Mouse (Mus musculus) hindbrain, embryonic 16.5 days (tissue): Measurements from ENCODE around the gene Tpo. TPM values are rescaled to one million over a fixed set of nuclear protein-coding genes. Genes with fewer than 3 reads are reported as not detected.
A peak's percentile ranks its signal among the peaks of the same experiment; 100 is the strongest.

Experiments
- ATAC-seq: fragments of 200-750 bp; cut with Nextera tagmentation; 2 replicates; pipeline ENCODE4 v1.8.0; 2017; ENCODE audit warnings: moderate TSS enrichment, moderate library complexity
- H3K27ac ChIP-seq: fragments of 300-500 bp; sonication (generic); 2 replicates; pipeline ENCODE4 v1.5.1; 2014; ENCODE audit warnings: low read depth, mild to moderate bottlenecking, control low read depth, low read length, moderate library complexity
- H3K27me3 ChIP-seq: fragments of 300-500 bp; sonication (generic); replicated peaks from 2 replicates; pipeline ENCODE4 v1.6.1; 2014; ENCODE audit warnings: low read length; ENCODE audit not compliant: control insufficient read depth, insufficient read depth
- H3K36me3 ChIP-seq: fragments of 300-500 bp; sonication (generic); 2 replicates; pipeline ENCODE4 v1.6.1; 2014; ENCODE audit warnings: mild to moderate bottlenecking, low read length, moderate library complexity, mixed read lengths; ENCODE audit not compliant: control insufficient read depth, insufficient read depth
- H3K4me1 ChIP-seq: fragments of 300-500 bp; sonication (generic); 2 replicates; pipeline ENCODE4 v1.6.1; 2014; ENCODE audit warnings: low read depth, low read length; ENCODE audit not compliant: control insufficient read depth, insufficient read depth
- H3K4me2 ChIP-seq: fragments of 300-500 bp; sonication (generic); 2 replicates; pipeline ENCODE4 v1.6.1; 2014; ENCODE audit warnings: mild to moderate bottlenecking, low read length, control low read depth, moderate library complexity
- H3K4me3 ChIP-seq: fragments of 300-500 bp; sonication (generic); 2 replicates; pipeline ENCODE4 v1.5.1; 2014; ENCODE audit warnings: mild to moderate bottlenecking, low read length, control low read depth, moderate library complexity
- H3K9ac ChIP-seq: fragments of 300-500 bp; sonication (generic); 2 replicates; pipeline ENCODE4 v1.6.1; 2014; ENCODE audit warnings: low read depth, mild to moderate bottlenecking, control low read depth, low read length, moderate library complexity
- H3K9me3 ChIP-seq: fragments of 300-500 bp; sonication (generic); 2 replicates; pipeline ENCODE4 v1.6.1; 2014; ENCODE audit warnings: mild to moderate bottlenecking, low read length, moderate library complexity; ENCODE audit not compliant: control insufficient read depth
- WGBS: fragments of 180-500 bp; shearing (Covaris S2); extraction: QIAGEN DNeasy Blood & Tissue Kit; methylation state at CpG from one replicate; pipeline ENCODE4 v1.1.7; 2014; 5-methylcytosine and 5-hydroxymethylcytosine counted together
- polyA plus RNA-seq: library from polyadenylated mRNA; unstranded; fragments of >200 nt; fragmentation: Nextera tagmentation; extraction: Ambion mirVana; gene quantifications from 2 replicates; pipeline ENCODE4 v1.2.1, GENCODE M21; 2015

The Tpo gene
- polyA plus RNA-seq, 1 experiment from 2014 or later: 0.15 TPM

DNA sequence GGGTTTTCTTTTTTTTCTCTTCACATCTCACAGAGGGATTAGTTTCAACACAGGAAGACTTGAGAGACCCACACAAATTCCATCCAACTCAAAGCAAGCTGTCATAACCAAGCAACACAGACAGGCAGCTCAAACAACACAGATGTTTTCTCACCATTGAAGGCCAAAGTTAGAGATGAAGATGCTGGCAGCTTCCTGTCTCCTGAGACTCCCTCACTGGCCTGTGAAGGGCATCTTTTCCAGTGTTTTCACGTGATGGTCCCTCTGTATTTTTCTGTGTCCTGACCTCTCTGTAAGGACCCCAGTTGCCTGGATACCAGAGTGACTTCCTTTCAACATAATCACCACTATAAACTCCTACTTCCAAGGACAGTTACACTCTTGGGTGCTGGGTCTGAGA lies 97.0 kb downstream of the Tpo start:
- H3K9ac ChIP-seq: no peak overlapping the region
- H3K4me1 ChIP-seq: peaks cover 8% of the 10 kb centered on the region
- no peak overlapping the region for H3K4me2 ChIP-seq
- H3K4me3 ChIP-seq: no peak overlapping the region
- no peaks in the 10 kb centered on the region for H3K36me3 ChIP-seq
- H3K27me3 ChIP-seq: no peaks in the 10 kb centered on the region
- peak overlapping the region; percentile 60 for H3K27ac ChIP-seq
- no peaks in the 10 kb centered on the region for H3K9me3 ChIP-seq
- ATAC-seq: no peak
- WGBS: 29% methylated on average over 1 of the region's 1 CpGs

DNA sequence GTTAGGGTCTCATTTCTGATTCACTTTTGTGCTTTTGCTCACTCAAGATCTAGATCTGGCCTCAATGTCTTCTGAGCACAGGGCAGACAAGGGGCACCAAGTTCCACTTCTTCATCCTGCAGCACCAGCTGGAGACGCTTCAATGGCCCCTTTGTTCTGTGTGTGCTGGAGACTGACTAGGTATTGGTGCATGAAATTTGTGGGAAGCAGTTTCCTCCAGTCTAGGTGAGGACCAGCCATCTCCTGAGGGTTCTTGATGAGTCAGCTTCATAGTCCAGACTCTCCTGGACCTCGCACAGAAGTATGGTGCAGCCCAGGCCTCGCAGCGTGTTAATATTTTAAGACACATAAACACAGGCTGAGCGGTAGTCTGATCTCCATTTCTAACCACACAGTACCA lies 97.7 kb downstream of the Tpo start:
- Histone ChIP-seq H3K36me3 (no peaks in the 10 kb centered on the region), H3K27me3 (no peaks in the 10 kb centered on the region), H3K4me1 (peaks cover 8% of the 10 kb centered on the region), H3K4me3 (no peak overlapping the region), H3K27ac (no peak overlapping the region), H3K9me3 (no peaks in the 10 kb centered on the region), H3K9ac (no peak overlapping the region), H3K4me2 (no peak overlapping the region)
- WGBS: 91% methylated on average over 5 of the region's 5 CpGs
- ATAC-seq: no peak

DNA sequence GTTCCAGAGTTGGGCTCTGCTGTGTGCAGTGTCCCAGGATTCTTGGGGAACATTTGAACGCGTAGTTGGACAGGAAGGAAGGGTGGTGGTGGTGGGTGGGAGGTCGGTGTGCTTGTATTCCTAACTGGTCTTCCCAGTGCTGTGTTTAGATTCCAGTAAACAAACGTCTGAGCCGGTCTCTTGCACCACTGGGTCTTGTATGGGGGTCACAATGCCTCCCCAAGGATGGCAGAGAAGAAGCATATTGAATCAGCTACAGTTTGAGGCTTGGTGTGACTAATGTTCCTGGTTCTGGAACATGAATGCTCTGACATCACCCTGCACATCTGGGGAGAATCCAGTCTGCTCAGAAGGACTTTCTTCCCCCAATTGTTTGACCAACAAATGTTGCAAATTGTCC lies 101.9 kb downstream of the Tpo start:
- Histone ChIP-seq H3K4me3 (no peak overlapping the region), H3K4me1 (peaks cover 2% of the 10 kb centered on the region), H3K9me3 (no peaks in the 10 kb centered on the region), H3K4me2 (no peak overlapping the region), H3K27me3 (no peaks in the 10 kb centered on the region), H3K9ac (no peak overlapping the region), H3K36me3 (no peaks in the 10 kb centered on the region), H3K27ac (no peak overlapping the region)
- ATAC-seq: no peak
- 85% methylated on average over 5 of the region's 5 CpGs for WGBS

DNA sequence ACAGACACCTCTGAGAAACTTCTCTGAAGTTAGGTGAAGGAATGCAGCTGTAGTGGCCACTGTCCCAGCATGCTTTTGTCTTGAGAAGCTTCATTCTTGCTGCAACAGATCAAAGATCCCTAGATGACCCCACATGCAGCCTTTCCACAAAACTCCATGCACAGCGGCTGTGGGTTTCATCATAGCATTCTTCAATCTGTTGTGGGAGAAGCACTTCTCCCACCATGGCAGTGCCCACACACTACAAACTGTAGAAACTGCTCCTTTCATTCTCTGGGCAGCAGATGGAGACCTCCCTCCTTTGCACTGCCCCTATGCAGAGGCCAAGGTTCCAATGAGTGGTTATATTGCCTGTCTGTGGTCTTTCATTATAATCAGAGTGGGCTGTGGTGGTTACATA lies 103.3 kb downstream of the Tpo start:
- no peaks in the 10 kb centered on the region for H3K27me3 ChIP-seq
- no peaks in the 10 kb centered on the region for H3K4me1 ChIP-seq
- WGBS: 94% methylated on average over 1 of the region's 1 CpGs
- H3K4me2 ChIP-seq: no peak overlapping the region
- no peak overlapping the region for H3K9ac ChIP-seq
- no peaks in the 10 kb centered on the region for H3K9me3 ChIP-seq
- no peaks in the 10 kb centered on the region for H3K36me3 ChIP-seq
- H3K27ac ChIP-seq: no peak overlapping the region
- no peak for ATAC-seq
- no peak overlapping the region for H3K4me3 ChIP-seq

DNA sequence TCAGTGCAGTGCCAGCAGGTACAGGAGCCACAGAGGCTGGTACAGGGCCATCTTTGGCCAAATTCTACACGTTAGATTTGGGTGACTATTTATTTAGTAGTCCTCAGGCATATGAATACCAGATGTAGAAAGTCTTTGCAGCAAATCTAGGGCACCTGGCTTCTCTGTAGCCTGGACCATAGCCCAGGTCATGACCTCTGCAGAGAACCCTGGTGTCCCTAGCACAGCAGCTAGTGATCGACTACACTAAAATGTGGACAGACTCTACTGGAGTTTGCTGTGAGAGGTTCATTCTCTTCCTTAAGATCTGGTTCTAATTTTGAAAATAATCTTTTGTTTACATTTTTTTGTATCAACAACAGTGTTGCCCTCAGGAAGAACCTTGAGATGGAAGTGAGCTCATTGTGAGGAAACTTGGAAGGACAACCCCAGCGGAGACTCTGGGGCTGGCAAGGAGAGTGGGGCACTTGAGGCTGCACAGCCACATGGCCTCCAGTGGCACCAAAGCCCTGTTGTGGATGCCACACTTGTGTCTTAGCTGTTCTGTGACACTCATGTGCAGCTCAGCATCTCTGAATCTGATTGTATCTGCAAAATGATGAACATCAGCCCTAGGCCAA lies 104.6 kb downstream of the Tpo start:
- Histone ChIP-seq H3K9ac (no peak overlapping the region), H3K27me3 (no peaks in the 10 kb centered on the region), H3K4me2 (no peak overlapping the region), H3K9me3 (no peaks in the 10 kb centered on the region), H3K4me1 (no peaks in the 10 kb centered on the region), H3K36me3 (no peaks in the 10 kb centered on the region), H3K27ac (no peak overlapping the region), H3K4me3 (no peak overlapping the region)
- ATAC-seq: no peak
- WGBS: 84% methylated on average over 3 of the region's 3 CpGs

DNA sequence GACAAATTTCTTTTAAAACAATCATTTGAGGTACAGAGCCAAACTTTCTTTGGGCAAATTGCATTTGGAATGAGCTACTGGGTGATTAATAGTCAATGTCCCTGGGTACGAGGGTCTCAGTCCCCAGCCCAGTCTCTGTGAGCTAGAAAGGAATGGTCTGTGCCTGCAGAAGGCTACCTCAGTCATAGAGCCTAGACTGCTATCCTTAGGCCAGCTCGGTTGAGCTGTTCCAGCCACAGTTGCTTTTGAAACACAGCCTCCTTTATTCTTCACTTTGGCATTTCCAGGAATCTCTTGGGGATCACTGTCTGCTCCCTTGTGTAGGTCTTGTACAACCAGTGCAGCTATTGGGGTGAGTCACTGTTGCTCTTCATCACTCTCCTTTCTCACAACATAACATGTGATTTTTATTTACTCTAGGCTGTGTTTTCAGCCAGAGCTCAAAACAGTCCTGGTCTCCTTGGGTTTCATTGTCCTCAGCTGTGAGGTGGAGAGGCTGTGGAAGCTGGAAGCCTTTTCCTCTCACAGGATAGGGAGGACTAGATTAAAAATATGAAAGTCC lies 108.1 kb downstream of the Tpo start:
- H3K4me1 ChIP-seq: no peaks in the 10 kb centered on the region
- no peaks in the 10 kb centered on the region for H3K9me3 ChIP-seq
- no peak overlapping the region for H3K4me3 ChIP-seq
- no peak overlapping the region for H3K9ac ChIP-seq
- H3K27me3 ChIP-seq: no peaks in the 10 kb centered on the region
- H3K36me3 ChIP-seq: no peaks in the 10 kb centered on the region
- H3K27ac ChIP-seq: no peak overlapping the region; the same call in 1 of the 2 replicates
- no peak overlapping the region for H3K4me2 ChIP-seq
- peak; percentile 41; the same call in 1 of the 2 replicates for ATAC-seq
- 59% methylated on average over 2 of the region's 2 CpGs for WGBS

DNA sequence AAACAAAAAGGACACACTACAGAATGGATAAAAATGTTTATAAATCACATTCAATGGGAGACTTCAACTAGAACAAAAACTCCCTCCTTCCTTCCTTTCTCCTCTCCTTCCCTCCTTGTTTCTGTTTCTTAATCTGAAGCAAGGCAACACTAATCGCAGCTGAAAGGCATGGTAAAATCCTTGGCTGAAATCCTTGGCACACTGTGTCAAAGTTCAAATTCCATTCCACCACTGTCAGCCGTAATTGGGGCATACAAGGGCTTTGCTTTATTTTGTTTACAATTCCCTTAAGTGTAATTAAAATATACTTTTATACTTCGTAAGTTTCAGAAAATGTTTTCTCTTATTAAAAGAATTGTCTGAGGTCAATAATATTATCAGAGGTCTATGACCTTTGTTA lies 108.9 kb downstream of the Tpo start:
- no peak for ATAC-seq
- no peaks in the 10 kb centered on the region for H3K9me3 ChIP-seq
- no peaks in the 10 kb centered on the region for H3K4me1 ChIP-seq
- no peaks in the 10 kb centered on the region for H3K27me3 ChIP-seq
- H3K4me3 ChIP-seq: no peak overlapping the region
- no peak overlapping the region for H3K4me2 ChIP-seq
- no peak overlapping the region for H3K9ac ChIP-seq
- no peaks in the 10 kb centered on the region for H3K36me3 ChIP-seq
- H3K27ac ChIP-seq: no peak overlapping the region
- 41% methylated on average over 3 of the region's 3 CpGs for WGBS

DNA sequence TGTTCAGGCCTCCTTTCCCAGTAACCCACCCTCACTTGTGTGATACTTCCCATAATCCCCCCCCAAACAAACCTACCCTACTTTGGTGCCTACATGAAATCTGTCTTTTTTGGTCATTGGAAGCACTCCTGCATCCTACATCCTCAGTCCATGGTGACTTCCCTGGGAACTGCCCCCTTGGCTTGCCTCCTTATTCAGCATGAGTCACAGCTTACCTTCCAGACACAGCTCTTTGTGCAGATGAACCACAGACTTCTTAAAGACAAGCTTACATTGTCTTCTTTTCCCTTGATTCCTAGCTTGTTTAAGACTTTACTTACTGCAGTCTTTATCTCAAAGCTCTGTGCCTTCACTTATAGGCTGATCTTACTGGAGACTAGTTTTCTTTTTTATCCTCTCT lies 112.0 kb downstream of the Tpo start:
- Histone ChIP-seq H3K9me3 (no peaks in the 10 kb centered on the region), H3K4me1 (no peaks in the 10 kb centered on the region), H3K4me3 (no peak overlapping the region), H3K27me3 (no peaks in the 10 kb centered on the region), H3K27ac (no peak overlapping the region), H3K36me3 (no peaks in the 10 kb centered on the region), H3K9ac (no peak overlapping the region), H3K4me2 (no peak overlapping the region)
- no peak for ATAC-seq

DNA sequence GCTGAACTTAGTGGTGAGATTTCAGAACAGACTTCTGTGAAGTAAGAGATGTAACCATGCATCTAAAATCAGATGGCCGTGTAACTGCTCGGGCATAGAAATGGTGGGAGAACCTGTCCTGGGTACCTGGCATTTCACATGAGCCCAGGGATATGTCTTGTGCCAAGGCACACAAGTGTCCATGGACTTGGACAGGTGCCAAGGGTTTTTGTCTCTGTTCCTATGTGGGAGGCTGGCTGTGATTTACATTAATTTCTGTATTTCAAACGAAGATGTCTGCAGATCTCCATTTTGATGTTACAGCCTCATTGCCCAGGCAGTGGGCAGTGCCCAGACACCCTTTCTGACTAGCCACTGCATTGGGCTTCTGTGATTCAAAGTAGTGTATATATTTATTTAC lies 115.3 kb downstream of the Tpo start:
- 68% methylated on average over 3 of the region's 3 CpGs for WGBS
- no peak overlapping the region for H3K4me3 ChIP-seq
- H3K9me3 ChIP-seq: no peaks in the 10 kb centered on the region
- H3K27ac ChIP-seq: no peak overlapping the region
- peaks cover 20% of the 10 kb centered on the region for H3K36me3 ChIP-seq
- no peak overlapping the region for H3K9ac ChIP-seq
- no peak overlapping the region for H3K4me2 ChIP-seq
- H3K27me3 ChIP-seq: no peaks in the 10 kb centered on the region
- no peaks in the 10 kb centered on the region for H3K4me1 ChIP-seq
- ATAC-seq: no peak
